Mouse (Mus musculus) heart, postnatal 36 days (tissue): ENCODE results near the gene Cdk2. TPM values are rescaled to one million over a fixed set of nuclear protein-coding genes. Genes with fewer than 3 reads are reported as not detected.
A peak's percentile ranks its signal among the peaks of the same experiment; 100 is the strongest.
"Not testable (repeated sequence)": the region's sequence is repeated elsewhere in the genome, so short reads cannot be mapped to it uniquely, and the experiment has no call there.

Source experiments
- DNase-seq, 2 experiments: peaks; one replicate each; pipeline ENCODE4 v3.0.0; 2021 to 2022
- intact Hi-C: fragments of 180-260 bp; cut with DNase I; formaldehyde crosslinking; loops from one replicate; pipeline ENCODE4 v1.15.1; 2025
- total RNA-seq, 2 experiments: library from RNA; stranded (reverse); gene quantifications; 2 replicates each; pipeline ENCODE4 v1.2.3; 2021

The Cdk2 gene
- total RNA-seq = 10 to 100 TPM; 13.8 to 13.9 TPM

DNA sequence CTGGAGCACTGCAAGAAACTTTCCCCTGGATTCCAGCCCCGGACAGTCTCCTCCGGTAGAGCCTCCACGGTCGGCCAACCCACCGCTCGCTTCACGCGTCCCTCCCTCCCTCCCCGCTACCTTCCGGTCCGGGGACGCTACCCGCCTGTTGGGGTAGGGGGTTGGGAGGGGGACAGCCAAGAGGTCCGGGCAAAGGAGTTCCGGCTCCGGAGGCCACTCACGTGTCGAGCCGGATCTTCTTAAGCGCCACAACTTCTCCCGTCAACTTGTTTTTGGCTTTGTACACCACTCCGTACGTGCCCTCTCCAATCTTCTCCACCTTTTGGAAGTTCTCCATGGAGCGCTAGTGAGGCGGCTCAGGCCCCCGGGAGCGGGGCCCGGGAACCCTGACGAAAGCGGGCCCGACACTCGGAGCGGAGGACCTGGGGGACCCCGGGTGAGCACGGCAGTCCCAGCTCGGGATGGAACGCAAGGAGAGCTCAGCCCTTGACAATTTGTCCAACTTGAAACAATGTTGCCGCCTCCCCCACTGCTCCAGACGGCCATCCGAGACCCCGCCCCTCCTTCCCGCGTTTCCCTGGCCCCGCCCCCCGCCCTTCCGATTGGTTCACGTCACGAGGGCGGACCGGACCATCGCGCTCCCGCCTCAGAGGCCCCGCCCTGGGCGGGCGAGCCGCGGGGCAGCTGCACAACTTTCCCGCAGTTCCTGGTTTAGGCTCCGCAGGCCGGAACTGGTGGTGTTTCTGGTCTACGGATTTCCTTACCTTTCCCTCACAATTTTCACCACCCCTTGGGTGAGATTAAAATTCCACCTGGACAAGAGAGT, at the start of gene Cdk2:
Cdk2 (minus strand) TSS at position 541 of the 826 bp plus-strand sequence.
- DNase-seq = peak; percentile 91 to 92
- intact Hi-C loops = no loop called here

DNA sequence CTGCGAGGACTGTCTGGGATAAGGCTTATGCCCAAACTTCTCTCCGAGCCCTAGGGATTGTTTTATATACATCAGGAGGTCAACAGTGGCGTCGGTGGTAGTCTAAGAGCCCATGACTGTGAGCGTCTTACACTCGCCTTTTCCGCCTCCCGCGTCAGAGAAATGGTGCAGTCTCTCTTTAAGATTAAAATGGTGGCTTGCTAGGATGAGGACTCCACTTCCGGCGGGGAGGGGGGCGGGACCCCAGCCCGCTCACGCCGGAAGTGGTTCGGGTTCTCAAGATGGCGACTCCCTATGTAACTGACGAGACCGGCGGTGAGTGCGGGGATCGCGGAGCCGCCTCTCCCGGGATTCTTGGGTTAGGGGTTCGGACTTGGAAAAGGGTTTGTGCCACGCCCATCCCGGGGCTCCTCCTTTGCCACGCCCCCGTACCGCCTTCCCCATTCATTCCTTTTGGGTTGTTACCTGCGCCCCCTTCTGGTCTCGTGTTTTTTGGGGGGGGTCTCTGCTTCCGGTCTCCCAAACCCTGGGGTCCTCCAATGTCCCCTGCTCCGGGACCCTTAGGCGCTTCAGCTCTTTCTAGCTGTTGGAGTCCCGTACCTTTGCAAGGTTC, 43.5 kb upstream of the Cdk2 start:
- intact Hi-C loops = loop anchor here (1.0 to 5.0 kb wide), 3 partner anchors 56 to 149 kb away; partner anchors contain the start of genes Dnajc14, Rps26 and Tmem198b

DNA sequence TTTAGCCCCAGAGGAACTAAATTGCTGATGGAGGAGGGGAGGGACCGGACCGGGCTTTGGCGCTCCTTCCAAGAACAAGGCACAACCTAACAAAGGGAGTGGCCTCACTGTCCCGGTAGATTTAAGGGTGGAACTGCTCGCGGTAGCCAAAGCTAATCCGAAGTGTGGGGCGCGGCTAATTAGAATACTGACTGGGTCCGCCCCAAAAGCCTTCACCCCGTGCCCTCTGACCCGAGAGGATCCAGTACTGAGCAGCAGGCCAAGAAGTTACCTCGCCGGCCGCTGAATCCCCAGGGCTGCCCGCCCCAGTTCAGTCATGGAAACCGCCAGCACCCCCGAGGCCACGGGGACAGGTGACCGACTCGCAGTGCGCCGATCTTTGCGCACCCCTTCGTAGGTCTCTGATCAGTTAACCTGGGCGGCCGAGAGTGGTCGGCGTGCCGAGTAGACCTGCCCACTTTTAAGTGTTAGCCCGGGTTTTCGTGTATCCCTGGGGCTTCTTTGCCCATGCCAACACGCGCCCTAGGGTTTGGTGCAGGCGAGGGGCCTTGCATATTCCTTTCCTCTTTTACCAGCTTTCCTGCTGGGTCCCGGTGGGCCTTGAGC, 42.9 kb upstream of the Cdk2 start, which contains the start of gene Pym1:
Pym1 (plus strand) TSS at position 244 of the 606 bp plus-strand sequence.
- intact Hi-C loops = loop anchor here (1.0 to 5.0 kb wide), 3 partner anchors 57 to 150 kb away; partner anchors contain the start of genes Dnajc14, Rps26 and Tmem198b
- peak; percentile 76 to 82 for DNase-seq

More for the DNA sequence above, 43.5 kb upstream of the Cdk2 start:
- peak in 1 of 2 experiments; percentile 71 for DNase-seq

DNA sequence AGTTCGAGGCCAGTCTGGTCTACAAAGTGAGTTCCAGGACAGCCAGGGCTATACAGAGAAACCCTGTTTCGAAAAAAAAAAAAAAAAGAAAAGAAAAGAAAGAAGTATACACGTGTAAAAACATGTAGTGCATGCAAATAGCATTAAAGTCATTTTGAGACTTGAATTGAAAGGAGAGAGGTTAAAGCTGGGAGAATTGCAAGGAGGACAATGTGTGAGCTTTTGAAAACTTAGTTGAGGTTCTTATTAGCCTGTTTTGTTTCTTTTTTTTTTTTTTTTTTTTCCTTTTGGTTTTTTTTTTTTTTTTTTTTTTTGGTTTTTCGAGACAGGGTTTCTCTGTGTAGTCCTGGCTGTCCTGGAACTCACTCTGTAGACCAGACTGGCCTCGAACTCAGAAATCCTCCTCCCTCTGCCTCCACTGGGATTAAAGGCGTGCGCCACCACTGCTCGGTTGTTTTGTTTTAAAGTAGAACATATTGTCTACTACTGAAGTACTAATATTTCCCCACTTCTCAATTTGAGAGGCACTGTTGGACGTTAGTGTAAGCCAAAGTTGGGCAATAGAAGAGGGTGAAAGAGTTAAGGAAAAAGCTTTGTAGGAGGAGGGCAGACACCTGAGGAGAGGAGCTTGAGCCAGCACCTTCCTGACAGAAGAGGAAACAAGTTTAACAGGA, 42.3 kb upstream of the Cdk2 start:
- no peak for DNase-seq
- intact Hi-C loops = loop anchor here (5.0 kb wide), 2 partner anchors 120 to 150 kb away; partner anchors contain the start of gene Rps26

DNA sequence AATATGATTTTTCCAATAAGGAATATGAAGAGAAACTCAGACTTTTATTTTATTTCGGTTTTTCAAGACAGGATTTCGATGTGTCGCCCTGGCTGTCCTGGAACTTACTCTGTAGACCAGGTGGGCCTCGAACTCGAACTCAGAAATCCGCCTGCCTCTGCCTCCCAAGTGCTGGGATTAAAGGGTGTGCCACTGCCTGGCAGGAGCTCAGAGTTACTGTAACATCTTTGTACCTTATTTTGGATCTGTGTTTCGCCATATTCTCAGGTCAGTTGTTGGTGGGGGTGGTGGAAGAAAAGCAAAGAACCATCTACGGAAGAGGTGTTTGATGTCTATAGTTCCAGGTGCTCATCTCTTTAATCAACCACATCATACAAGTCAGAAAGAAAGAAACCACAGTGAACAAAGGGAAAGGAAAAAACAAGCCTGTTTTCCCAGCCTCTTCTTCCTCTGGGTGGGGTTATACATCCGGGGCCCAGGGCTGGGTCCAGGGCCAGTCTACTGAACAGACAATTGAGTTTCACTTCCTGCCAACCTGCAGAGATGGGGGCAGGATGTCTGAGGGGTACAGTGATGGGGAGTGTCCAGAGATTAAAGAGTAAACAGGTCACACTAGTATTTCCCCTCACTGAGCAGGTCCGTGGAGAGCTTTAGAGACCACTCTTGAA, 41.2 kb upstream of the Cdk2 start:
- peak in 1 of 2 experiments; percentile 5 for DNase-seq
- intact Hi-C loops = loop anchor here (5.0 kb wide), 2 partner anchors 119 to 151 kb away; partner anchors contain the start of gene Rps26

DNA sequence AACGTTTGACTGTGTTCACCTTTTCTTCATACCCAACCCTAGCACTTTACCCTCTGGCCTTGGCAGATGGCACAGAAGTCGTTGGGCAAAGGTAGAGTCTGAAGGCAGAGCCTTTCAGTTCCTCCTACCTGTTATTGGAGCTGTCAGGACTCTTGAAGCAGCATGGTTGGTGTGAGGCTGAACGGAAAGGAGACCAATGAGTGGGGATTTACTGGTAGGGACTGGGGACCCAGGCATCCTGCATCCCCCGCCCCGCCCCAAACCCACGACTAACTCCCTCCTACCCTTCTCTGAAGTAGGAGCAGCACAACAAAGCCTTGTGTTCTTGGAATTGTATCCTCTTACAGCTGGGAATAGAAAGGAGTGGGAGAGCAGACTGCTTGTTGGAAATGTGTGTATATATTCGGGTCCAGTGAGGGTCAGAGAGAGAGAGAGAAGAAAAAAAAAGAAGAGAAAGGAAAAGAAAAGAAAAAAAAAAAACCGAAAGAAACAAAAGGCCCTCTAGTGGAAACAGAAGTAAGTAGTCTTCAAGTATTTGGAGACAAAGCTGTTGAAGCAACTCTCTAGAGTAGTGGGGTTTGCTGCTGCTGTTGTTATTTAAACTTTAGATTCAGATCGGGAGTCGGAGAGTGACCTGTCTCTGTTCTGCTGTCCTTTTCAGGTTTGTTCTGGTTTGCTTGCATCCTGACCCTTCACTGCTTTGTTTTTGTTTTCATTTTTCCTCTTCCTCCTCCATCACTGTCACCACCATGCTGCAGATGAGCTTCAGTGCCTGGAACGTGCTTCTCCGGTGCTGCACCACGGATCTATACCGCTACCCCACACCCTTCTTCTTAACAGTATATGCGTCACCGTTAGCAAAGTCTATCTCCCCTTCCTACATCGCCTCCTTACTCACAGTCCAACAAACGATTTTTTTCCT, 40.1 kb upstream of the Cdk2 start, which contains the start of gene Dgka:
Dgka (minus strand) TSS at position 176 of the 922 bp plus-strand sequence.
- intact Hi-C loops = loop anchor here (5.0 kb wide), 2 partner anchors 118 to 152 kb away; partner anchors contain the start of gene Rps26
- peak; percentile 18 to 43 for DNase-seq

DNA sequence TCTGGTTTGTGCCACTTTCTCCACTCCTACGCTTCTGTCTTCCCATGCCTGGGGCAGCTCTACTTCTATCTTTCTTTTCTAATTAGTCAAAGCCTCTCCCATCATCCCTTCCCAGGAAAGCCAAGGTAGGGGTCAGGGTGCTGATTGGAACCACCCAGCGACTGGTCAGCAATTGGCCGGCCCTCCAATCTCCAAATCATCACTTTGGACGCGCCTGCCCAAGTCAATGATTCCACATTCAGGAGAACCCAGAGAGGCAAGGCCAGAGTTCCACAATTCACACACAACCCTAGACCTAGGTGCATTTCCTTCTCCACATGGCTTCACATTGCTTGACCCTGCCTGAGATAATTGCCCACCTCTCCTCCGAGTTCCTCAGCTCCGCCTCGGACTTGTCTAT, 39.4 kb upstream of the Cdk2 start:
- intact Hi-C loops = no loop called here
- no peak for DNase-seq

DNA sequence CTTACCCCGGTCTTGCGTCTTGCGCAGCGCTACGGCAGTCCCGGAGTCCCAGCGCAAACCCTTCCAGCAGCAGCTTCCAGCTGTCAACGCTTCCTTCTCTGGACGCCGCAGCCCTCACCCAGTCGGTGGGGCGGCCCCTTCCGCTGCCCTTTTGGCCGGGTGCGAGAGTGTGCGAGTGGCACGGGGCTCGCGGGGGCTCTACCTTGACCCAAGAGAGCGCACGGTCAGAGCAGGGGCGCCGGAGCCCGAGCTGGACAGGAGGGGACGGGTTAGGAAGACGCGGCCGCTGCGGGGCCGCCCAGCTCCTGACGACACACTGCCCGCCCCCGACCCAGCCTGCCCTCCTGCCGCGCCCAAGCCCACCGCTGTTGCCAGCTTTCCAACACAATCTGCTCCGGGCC, 39.0 kb upstream of the Cdk2 start:
- intact Hi-C loops = no loop called here

DNA sequence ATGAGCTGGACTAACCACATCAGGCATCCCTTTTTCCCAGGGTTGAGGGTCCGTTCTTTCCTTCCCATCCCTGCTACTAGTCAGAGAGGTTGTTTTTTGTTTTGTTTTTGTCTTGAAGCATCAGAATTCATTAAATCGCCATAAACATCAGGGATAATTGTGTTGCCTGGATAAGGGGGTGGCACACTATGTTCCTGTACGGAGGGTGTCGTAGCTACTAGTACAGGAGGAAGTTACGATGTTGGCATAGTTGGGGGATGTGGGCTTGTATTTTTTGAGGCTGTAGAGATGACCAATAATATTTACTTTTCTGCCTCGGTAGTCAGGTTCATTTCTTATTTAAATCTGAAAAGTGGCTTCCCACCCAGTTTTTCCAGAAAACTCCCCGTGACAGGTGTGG, 38.4 kb upstream of the Cdk2 start:
- DNase-seq = peak; percentile 3 to 25
- intact Hi-C loops = no loop called here

More for the DNA sequence above, 39.0 kb upstream of the Cdk2 start:
- DNase-seq = peak; percentile 67 to 86

DNA sequence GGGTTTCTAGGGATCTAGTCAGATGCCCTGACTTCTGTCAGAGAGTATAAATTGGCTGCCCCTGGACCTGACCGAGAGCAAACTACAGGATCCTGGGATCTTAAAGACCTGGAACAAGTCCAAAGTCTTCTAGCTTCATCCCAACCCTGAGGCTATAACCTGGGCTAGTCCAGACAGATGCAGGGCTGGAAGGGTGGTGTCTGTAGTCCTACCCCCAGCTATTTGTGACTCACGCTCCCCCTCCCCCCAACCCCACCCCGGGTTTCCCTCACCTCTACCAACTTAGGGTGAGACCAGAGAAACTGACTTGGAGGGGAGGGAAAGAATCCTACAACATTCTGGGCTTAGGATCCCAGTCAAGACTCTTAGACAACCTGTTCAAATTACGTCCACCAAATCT, 37.8 kb upstream of the Cdk2 start:
- no peak for DNase-seq
- intact Hi-C loops = no loop called here

DNA sequence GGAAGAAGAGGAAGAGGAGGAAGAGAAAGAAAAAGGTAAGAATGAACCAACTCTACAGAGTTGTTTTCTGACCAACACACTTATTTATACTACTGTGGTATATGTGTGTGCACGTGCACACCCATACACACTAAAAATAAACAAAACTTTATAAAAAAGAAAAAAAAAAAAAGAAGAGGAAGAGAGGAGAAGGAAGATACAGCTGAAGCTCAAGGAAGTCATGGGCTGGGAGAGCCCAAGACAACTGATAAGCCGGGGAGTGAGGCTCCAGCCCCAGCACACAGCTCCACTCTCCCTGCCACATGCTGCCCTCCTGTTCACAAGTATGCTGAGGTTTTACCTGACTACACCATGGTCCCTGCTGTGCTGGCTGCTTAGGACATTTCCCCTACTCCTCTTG, 35.5 kb upstream of the Cdk2 start:
- DNase-seq = no peak

DNA sequence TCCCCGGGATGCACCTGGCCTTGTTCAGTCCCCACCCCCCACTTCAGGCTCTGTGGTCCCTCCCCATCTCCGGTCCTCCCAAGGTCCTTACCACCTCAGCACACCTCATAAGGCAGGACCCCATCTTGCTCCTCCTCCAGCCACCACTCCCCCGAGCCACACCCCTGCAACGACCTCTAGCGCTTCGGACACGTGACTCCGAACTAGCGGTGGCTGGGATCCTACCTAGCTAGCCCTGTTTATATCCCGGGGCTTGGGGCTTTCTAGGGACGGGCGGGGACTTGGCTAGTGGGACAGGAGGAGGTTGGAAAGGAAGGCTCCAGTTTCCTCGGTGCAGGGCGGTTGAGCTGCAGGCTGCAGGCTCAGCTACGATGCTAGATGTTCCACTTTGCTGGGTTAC, 32.6 kb upstream of the Cdk2 start:
- intact Hi-C loops = no loop called here
- DNase-seq = no peak

More for the DNA sequence above, 35.5 kb upstream of the Cdk2 start:
- intact Hi-C loops = no loop called here

DNA sequence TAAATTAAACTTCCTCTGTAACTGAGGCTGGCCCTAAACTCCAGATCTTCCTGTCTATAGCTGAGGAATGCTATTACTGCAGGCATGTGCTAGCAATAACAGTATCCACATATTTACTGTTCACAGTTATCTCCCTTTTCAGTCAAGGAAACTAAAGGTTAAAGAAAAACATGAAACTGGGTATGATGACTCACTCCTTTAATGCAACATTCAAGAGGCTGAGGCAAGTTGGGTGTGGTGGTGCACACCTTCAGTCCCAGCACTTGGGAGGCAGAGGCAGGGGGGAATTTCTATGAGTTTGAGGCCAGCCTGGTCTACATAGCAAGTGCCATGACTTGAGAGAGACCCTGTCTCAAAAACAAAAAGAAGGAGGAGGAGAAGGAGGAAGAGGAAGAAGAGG, 27.2 kb upstream of the Cdk2 start:
- intact Hi-C loops = loop anchor here (1.0 to 5.0 kb wide), 2 partner anchors 163 to 245 kb away; no protein-coding TSS in a partner anchor
- DNase-seq = no peak

DNA sequence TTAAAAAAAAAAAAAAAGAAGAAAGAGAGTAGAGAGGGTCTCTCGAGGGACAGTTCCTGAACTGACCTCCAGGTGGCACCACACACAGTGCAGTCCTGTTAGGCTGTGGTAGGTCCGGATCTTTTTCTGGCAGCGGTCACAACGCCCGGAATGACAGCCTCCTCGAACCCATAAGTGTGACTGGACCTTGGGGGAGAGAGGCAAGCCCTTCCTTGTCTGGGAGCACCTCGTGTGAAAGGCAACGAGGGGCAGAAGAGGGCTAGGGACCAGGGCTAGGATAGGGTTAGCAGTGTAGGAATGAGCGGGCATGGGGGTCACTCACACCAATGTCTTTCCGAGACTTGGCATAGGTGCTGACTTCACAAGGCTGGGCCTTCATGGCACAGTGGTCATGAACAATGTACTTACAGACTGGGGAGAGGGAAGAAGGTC, 26.2 kb upstream of the Cdk2 start:
- DNase-seq = peak; percentile 70 to 84
- intact Hi-C loops = loop anchor here (1.0 to 5.0 kb wide), 2 partner anchors 164 to 246 kb away; no protein-coding TSS in a partner anchor

DNA sequence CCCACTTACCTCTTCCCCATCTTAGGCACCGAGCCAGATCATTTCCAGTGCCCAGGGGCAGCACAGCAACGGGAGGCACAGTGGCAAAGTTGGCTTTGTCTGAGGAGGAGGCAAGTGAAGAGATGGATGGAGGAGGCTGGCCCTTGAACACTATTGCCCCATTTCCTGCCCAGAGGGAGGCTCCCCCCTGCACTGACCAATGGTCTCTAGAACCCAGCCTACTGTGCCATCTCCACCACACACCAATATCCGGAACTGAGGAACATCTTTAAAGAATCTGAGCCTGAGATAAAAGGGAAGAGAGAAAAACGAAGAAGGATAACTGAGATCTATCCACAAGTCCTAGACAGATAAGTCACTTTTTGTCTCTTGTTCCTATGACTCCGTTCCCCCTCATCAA, 23.2 kb upstream of the Cdk2 start:
- DNase-seq = no peak
- intact Hi-C loops = no loop called here

DNA sequence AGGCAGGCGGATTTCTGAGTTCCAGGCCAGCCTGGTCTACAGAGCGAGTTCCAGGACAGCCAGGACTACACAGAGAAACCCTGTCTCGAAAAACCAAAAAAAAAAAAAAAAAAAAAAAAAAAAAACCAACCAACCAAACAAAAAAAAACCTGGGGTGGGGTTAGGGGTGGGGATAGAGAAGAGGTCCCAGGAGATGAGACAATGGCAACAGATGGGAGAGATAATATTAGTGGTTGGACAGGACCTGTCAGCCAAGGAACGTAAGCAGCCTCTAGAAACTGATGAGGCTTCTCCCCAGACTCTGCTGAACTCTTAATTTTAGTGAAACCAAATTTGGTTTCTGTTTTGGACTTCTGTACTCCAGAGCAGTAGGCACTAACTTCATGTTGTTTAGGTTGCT, 20.6 kb upstream of the Cdk2 start:
- intact Hi-C loops, DNase-seq: not testable (repeated sequence)

DNA sequence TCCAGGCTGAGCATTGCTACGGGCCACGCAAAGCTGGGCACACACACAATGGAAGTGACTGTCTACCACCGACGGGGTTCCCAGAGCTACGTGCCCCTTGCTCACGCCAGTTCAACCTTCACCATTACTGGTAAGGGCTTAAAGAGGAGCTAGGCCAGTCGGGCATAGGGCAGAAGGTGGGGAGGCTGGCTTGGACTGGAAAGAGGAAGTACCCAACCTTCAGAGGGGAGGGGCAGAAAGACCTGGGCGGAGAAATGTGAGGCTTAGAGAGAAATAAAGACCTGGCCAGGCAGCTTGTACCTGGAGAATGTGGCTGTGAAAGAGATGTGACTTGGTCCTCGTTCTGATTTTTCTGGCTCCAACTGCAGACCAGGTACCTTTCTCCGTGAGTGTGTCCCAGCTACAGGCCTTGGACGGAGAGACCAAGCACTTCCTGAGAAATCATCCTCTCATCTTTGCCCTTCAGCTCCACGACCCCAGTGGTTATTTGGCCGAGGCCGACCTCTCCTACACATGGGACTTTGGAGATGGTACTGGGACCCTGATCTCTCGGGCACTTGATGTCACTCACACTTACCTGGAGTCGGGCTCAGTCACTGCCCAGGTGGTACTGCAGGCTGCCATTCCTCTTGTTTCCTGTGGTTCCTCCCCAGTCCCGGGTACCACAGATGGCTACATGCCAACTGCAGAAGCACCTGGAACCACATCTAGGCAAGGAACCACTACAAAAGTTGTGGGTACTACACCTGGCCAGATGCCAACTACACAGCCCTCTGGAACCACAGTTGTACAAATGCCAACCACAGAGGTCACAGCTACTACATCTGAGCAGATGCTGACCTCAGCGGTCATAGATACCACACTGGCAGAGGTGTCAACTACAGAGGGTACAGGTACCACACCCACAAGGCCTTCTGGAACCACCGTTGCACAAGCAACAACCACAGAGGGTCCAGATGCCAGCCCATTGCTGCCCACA, 11.0 kb upstream of the Cdk2 start:
- DNase-seq = no peak
- intact Hi-C loops = no loop called here
